Mouse (Mus musculus) thymus, postnatal 0 days (tissue): Measurements from ENCODE around the gene Was. TPM values are rescaled to one million over a fixed set of nuclear protein-coding genes. Genes with fewer than 3 reads are reported as not detected.
"Not testable (repeated sequence)": the region's sequence is repeated elsewhere in the genome, so short reads cannot be mapped to it uniquely, and the experiment has no call there.

Experiments used
- DNase-seq: peaks from one replicate; pipeline ENCODE4 v3.0.0-alpha.2; 2015; ENCODE audit warnings: low spot score
- polyA plus RNA-seq: library from polyadenylated mRNA; unstranded; fragments of >200 nt; fragmentation: Nextera tagmentation; extraction: Ambion mirVana; gene quantifications from 2 replicates; pipeline ENCODE4 v1.2.1, GENCODE M21; 2015

Was gene
- polyA plus RNA-seq, 1 experiment from 2014 or later: 18.2 TPM

GRCm38 (mm10) chrX:8074430-8075014 is 15.8 kb downstream of the Was start, which contains the start of gene Suv39h1:
TSS of gene Suv39h1 (minus strand) at chrX:8074760.
- peak; percentile 94 for DNase-seq

GRCm38 (mm10) chrX:8073881-8074429 is 16.3 kb downstream of the Was start:
- DNase-seq: peak; percentile 33

GRCm38 (mm10) chrX:8069166-8069565 is 21.1 kb downstream of the Was start:
- DNase-seq: no peak

- DNase-seq: not testable (repeated sequence)
Measured at GRCm38 (mm10) chrX:8051044-8051781, 39.1 kb downstream of the Was start.

- peak; percentile 6 for DNase-seq
Measured at GRCm38 (mm10) chrX:8033009-8033408, 57.3 kb downstream of the Was start.

Other genes starting within 250 kb of the Was start
- 55.0 and 55.6 TPM in 2 replicates for gene Otud5, start 249.1 kb downstream of the Was start, polyA plus RNA-seq
- gene Pim2, start 212.2 kb downstream of the Was start, polyA plus RNA-seq: 14.0 and 14.5 TPM in 2 replicates
- gene Slc35a2, start 206.5 kb downstream of the Was start, polyA plus RNA-seq: 24.5 and 28.3 TPM in 2 replicates
- gene Pqbp1, start 191.2 kb downstream of the Was start, polyA plus RNA-seq: 142 and 154 TPM in 2 replicates
- gene Timm17b, start 191.1 kb downstream of the Was start, polyA plus RNA-seq: 118 and 135 TPM in 2 replicates
- gene Gm10491, start 182.7 kb downstream of the Was start, polyA plus RNA-seq: not detected in 2 replicates
- not detected in 2 replicates for gene Gm10490, start 181.0 kb downstream of the Was start, polyA plus RNA-seq
- gene Pcsk1n, start 170.7 kb downstream of the Was start, polyA plus RNA-seq: 0.18 and 0.21 TPM in 2 replicates
- gene Eras, start 161.9 kb downstream of the Was start, polyA plus RNA-seq: not detected in 2 replicates
- 10.0 and 10.3 TPM in 2 replicates for gene Hdac6, start 142.6 kb downstream of the Was start, polyA plus RNA-seq
- gene Gata1, start 112.4 kb downstream of the Was start, polyA plus RNA-seq: 2.9 and 3.1 TPM in 2 replicates
- gene Glod5, start 72.0 kb downstream of the Was start, polyA plus RNA-seq: 0.27 TPM in 1 of 2 replicates, not detected in the other
- gene Suv39h1, start 15.7 kb downstream of the Was start, polyA plus RNA-seq: 60.7 and 62.4 TPM in 2 replicates
- 10.9 and 13.3 TPM in 2 replicates for gene Wdr13, start 42.4 kb upstream of the Was start, polyA plus RNA-seq
- gene Rbm3, start 55.4 kb upstream of the Was start, polyA plus RNA-seq: 1,171 and 1,412 TPM in 2 replicates
- gene Tbc1d25, start 85.7 kb upstream of the Was start, polyA plus RNA-seq: 10.7 and 12.0 TPM in 2 replicates
- 53.4 and 59.1 TPM in 2 replicates for gene Ebp, start 103.0 kb upstream of the Was start, polyA plus RNA-seq
- 0.60 and 0.64 TPM in 2 replicates for gene Porcn, start 116.0 kb upstream of the Was start, polyA plus RNA-seq
- 30.2 and 35.9 TPM in 2 replicates for gene Ftsj1, start 161.9 kb upstream of the Was start, polyA plus RNA-seq
- gene Slc38a5, start 180.6 kb upstream of the Was start, polyA plus RNA-seq: 0.16 and 0.26 TPM in 2 replicates
- gene Ssxb10, start 236.9 kb upstream of the Was start, polyA plus RNA-seq: not detected in 2 replicates